Mouse (Mus musculus) testis, adult 2 months (tissue): ENCODE data around the gene Wnt7b.

Source experiments
- CTCF ChIP-seq: fragments of 200-500 bp; IDR thresholded peaks from 2 replicates; pipeline ENCODE4 v1.5.1; 2012; ENCODE audit warnings: low read depth, mild to moderate bottlenecking, inconsistent platforms, low read length, moderate library complexity; ENCODE audit not compliant: control insufficient read depth, insufficient read depth, insufficient replicate concordance
- POLR2A ChIP-seq: fragments of 200-500 bp; IDR thresholded peaks from 2 replicates; pipeline ENCODE4 v1.6.1; 2012; ENCODE audit warnings: low read depth, mild to moderate bottlenecking, inconsistent platforms, low read length, moderate library complexity; ENCODE audit not compliant: control insufficient read depth

GRCm38 (mm10) chr15:85576511-85577440 lies 5.5 kb downstream of the Wnt7b start:
- TF ChIP-seq CTCF = no peak
- no peak for TF ChIP-seq POLR2A
